Mouse (Mus musculus) mouse embryonic stem cell (cell line): Measurements from ENCODE around the gene Pla2g1b.

Experiments
- in situ Hi-C, 2 experiments: fragments of 300-500 bp; cut with MboI; formaldehyde crosslinking; loops; 1 replicate in 1 of 2; 3 replicates in 1 of 2; pipeline ENCODE4 v1.14.3; 2019 to 2020; ENCODE audit warnings: low sequenced_read_pairs in 2 of 2, low pct_unique_long_range_greater_than_20kb in 1 of 2, mixed read lengths in 1 of 2; ENCODE audit not compliant: unreplicated experiment in 1 of 2

Gene Pla2g1b

GRCm38 (mm10) chr5:115476107-115476727, 10.2 kb downstream of the Pla2g1b start:
- in situ Hi-C loops = loop anchor here in 1 of 2 experiments (10.0 kb wide), 1 partner anchor 191 kb away; no protein-coding TSS in a partner anchor

GRCm38 (mm10) chr5:115479561-115479960, 13.5 kb downstream of the Pla2g1b start:
- in situ Hi-C loops = loop anchor here in 1 of 2 experiments (10.0 kb wide), 1 partner anchor 195 kb away; no protein-coding TSS in a partner anchor

DNA sequence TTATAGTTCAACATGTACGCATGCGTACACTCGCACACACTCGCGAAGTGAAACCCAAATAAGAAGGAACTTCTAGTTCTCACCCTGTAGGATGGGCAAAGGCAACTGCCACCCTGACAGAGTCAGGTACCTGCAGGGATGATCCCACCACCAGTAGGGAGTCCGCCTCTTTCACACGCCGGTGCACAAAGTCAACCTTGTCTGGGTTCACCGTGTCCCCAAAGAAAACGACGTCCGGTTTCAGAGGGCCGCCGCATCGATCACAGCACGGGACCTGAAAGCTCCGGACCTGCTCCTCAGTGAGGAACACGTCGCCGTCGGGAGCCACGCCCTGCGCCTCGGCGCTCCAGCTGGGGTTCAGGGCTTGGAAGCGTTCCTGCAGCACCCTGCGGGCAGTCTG, 14.0 kb downstream of the Pla2g1b start:
- in situ Hi-C loops = no loop called here

- in situ Hi-C loops = no loop called here
Measured at GRCm38 (mm10) chr5:115482390-115483265, 16.6 kb downstream of the Pla2g1b start.

- in situ Hi-C loops = no loop called here
Measured at GRCm38 (mm10) chr5:115483385-115483784, 17.3 kb downstream of the Pla2g1b start.

GRCm38 (mm10) chr5:115483947-115484920, 18.2 kb downstream of the Pla2g1b start, which contains the start of gene Sirt4:
Gene Sirt4 (minus strand): TSS chr5:115484725.
- in situ Hi-C loops = no loop called here

GRCm38 (mm10) chr5:115484996-115485395, 18.9 kb downstream of the Pla2g1b start:
- in situ Hi-C loops = no loop called here

GRCm38 (mm10) chr5:115485489-115486205, 19.6 kb downstream of the Pla2g1b start:
- in situ Hi-C loops = no loop called here

DNA sequence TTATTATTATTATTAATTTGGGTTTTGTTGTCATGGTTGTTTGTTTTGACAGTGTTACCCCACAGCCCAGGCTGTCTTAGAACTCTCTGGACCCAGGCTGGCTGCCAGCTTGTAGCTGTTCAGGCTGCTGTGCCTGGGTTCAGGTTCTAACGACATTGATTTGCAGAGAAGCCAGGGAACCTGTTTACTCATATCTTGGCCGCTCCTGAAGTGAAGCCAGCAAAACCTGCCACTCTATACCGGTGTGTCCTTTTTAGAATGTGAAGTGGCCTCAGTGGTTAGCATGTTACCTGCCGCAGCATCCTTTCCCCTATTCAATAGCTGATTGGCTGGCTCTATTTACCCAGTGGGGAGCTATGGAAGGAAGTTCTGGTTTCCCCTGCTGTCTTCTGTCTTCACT, 20.7 kb downstream of the Pla2g1b start:
- in situ Hi-C loops = no loop called here

- in situ Hi-C loops = no loop called here
Measured at GRCm38 (mm10) chr5:115487353-115487752, 21.3 kb downstream of the Pla2g1b start.

GRCm38 (mm10) chr5:115487942-115488580, 22.0 kb downstream of the Pla2g1b start:
- in situ Hi-C loops = no loop called here

- in situ Hi-C loops = no loop called here
Measured at GRCm38 (mm10) chr5:115488841-115489698, 23.0 kb downstream of the Pla2g1b start.

DNA sequence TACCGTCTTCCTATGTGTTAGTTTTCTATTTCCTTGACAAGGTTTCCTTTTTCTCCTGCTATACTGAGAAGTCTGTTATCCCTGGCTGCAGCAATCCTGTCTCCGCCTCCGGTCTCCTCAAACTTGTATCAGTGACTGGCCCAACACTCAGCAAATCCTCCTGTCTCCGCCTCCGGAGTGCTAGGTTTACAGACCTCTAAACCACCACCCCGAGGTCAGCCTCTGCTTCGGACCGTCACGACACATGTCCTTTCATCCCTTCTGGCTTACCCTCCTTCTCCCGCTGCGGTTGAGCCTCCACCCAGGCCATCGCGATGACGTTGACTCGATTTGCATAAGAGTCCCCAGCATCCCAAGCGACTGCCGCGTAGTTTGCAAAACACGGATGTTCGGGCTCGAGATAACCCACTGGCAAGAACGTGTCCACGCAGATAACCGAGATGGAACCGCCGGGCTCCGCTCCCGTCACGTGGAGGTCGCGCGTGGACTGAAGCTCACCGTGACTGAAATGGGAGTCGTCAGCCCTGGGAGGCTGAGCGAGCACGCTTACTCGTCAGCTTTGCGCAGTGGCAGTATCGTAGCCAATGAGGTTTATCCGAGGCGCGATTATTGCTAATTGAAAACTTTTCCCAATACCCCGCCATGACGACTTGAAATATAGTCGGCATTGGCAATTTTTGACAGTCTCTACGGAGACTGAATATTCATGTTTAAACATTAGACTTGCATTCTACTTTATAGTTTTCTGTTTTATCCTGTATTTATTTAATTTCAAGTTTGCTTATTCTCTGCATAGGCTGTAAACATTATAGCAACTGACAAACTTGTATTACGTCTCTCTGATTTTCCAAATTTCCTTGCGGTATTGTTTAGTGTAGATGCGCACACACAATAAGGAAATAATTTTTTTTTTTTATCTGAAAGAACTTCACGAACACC, 23.9 kb downstream of the Pla2g1b start:
- in situ Hi-C loops = loop anchor here in 1 of 2 experiments (5.0 kb wide), 1 partner anchor 47 kb away; no protein-coding TSS in a partner anchor

- in situ Hi-C loops = loop anchor here in 1 of 2 experiments (5.0 kb wide), 1 partner anchor 47 kb away; no protein-coding TSS in a partner anchor
Measured at GRCm38 (mm10) chr5:115490638-115491000, 24.6 kb downstream of the Pla2g1b start.

DNA sequence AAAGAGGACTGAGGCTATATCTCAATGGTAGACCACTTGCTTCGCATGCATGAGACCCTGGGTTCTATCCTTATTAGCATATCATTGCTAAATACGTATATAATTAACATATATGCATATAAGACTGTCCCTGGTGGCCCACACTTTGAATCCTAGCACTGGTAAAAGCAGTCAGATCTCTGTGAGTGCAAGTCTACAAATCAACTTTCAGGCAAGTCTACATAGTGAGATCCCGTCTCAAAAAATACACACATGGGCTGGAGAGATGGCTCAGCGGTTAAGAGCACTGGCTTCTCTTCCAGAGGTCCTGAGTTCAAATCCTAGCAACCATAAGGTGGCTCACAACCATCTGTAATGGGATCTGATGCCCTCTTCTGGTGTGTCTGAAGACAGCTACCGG, 25.0 kb downstream of the Pla2g1b start:
- in situ Hi-C loops = loop anchor here in 1 of 2 experiments (5.0 kb wide), 1 partner anchor 46 kb away; no protein-coding TSS in a partner anchor
